8 mouse cellular contexts compared by ENCODE assay signal in the genomic region with DNA sequence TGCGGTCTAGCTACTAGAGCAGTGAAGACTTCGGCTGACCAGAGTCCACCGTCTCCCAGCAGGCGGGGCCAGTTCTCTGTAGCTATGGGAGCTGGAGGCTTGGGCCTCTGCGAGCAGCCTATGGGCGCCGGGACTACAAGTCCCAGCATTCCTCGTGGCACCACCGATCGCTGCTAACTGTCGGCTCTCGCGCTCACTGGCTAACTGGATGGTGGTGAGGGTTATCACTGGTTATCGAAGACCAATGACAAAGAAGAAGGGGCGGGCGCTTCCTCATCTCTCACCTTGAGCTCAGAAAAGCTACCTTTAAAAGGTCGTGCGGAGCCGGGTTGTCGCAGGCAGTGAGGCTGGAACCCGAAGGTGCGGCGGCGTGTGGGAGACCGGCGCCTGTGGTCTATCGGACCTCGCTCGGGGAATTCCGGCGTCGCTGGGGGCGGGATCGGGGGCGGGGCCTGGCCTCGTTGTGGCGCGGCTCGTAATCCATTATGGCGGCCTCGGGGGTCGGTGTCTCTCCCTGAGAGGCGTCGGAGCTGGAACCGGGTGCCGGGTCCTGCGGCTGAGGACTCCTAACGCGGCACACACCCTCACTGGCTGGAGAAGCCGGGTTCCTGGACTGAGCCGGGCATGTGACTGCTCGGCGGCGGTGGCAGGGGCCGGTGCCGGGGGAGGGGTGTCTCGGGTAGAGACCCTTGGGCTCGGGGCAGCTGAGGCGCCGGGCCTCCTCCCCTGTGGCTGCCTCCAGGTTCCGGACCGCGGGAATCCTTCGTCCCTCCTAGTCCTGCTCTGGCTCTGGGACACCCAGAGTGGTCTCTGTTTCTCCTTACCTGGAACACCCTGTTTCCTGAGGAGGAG. TPM values are rescaled to one million over a fixed set of nuclear protein-coding genes. Genes with fewer than 3 reads are reported as not detected.
DNase-seq lines count a peak whose midpoint lies in the region; ATAC-seq lines count a peak whose summit lies in the region.

Gene Abl1 (plus strand): TSS at position 303 of the 852 bp plus-strand sequence.

- H3K4me1 ChIP-seq in hindbrain, embryonic 14.5 days (replicated peaks; ENCODE audit: control insufficient read depth, insufficient read depth, low read length) = peaks cover 35% of the 10 kb centered on the region

- peak within 1 kb of the TSS; percentile 69 for H3K4me3 ChIP-seq in hindbrain, embryonic 14.5 days (replicated peaks; ENCODE audit: low read length)

- H3K4me2 ChIP-seq in hindbrain, embryonic 14.5 days (replicated peaks) = peak within 1 kb of the TSS; percentile 96

- DNase-seq in R1 (ENCODE audit: low read depth, low spot score) = peak; percentile 99
- DNase-seq in cerebellum, postnatal 25 days = peak; percentile 93 to 95
- DNase-seq in frontal cortex, postnatal 25 days (ENCODE audit: low spot score in 2 of 2) = peak; percentile 86 to 91
- peak; percentile 93 for DNase-seq in hindbrain, embryonic 14.5 days (ENCODE audit: low spot score)
- DNase-seq in layer of hippocampus, postnatal 36 days = peak; percentile 91 to 96
- peak; percentile 99 for DNase-seq in lung, postnatal 36 days
- peak; percentile 99 for DNase-seq in retina, postnatal 1 day
- DNase-seq in urinary bladder, adult 18-20 months (ENCODE audit: low spot score in 2 of 2) = peak; percentile 85 to 95

- under 1% methylated on average over 64 of the region's 64 CpGs for WGBS in hindbrain, embryonic 14.5 days

- peak; percentile 100 for ATAC-seq in hindbrain, embryonic 14.5 days (ENCODE audit: low FRiP score)

- H3K9me3 ChIP-seq in hindbrain, embryonic 14.5 days (ENCODE audit: control insufficient read depth, low read length) = no peaks in the 10 kb centered on the region

- no peaks in the 10 kb centered on the region for H3K27me3 ChIP-seq in hindbrain, embryonic 14.5 days (ENCODE audit: control insufficient read depth, insufficient read depth, low read length)

- peak within 1 kb of the TSS; percentile 84 for H3K9ac ChIP-seq in hindbrain, embryonic 14.5 days

- peak within 1 kb of the TSS; percentile 92 for H3K27ac ChIP-seq in hindbrain, embryonic 14.5 days

- no peaks in the 10 kb centered on the region for H3K36me3 ChIP-seq in hindbrain, embryonic 14.5 days (replicated peaks; ENCODE audit: control insufficient read depth, insufficient read depth)

RNA-seq across cellular contexts. Expression of gene Abl1, which starts in this region (rescaled TPM):
- polyA plus RNA-seq in hindbrain, embryonic 14.5 days (2014; fragmentation: Nextera tagmentation; extraction: Ambion mirVana) = 19.7 and 20.9 TPM in 2 replicates
- 10 to 100 TPM; 44.8 to 46.3 TPM for total RNA-seq in layer of hippocampus, postnatal 36 days (2021)

Comparison
In these comparisons a context has a peak if more than half of its experiments do, and no peak if none do; other contexts are left out.
1. Peak in every context shown above with its lines: DNase-seq, ATAC-seq, H3K4me3 ChIP-seq and H3K27ac ChIP-seq.